Mouse (Mus musculus) limb, embryonic 14.5 days (tissue): ENCODE measurements at regions not wholly inside any gene's neighbourhood (a gene's known extent, or its start where the extent isn't known, plus 50 kb on each side); places are given as distances from the start of the nearest gene placed in this dataset.

ENCODE experiments used
- ATAC-seq: fragments of 200-750 bp; cut with Nextera tagmentation; 2 replicates; pipeline ENCODE4 v1.8.0; 2017; ENCODE audit warnings: low read depth, moderate number of reproducible peaks, moderate TSS enrichment; ENCODE audit not compliant: low FRiP score
- DNase-seq: peaks from one replicate; pipeline ENCODE4 v3.0.0-alpha.2; 2015; ENCODE audit warnings: low spot score
- H3K27ac ChIP-seq: fragments of 300-500 bp; sonication (generic); replicated peaks from 2 replicates; pipeline ENCODE4 v1.5.1; 2014; ENCODE audit warnings: low read depth, mild to moderate bottlenecking, low read length, moderate library complexity, mixed read lengths
- H3K27me3 ChIP-seq: fragments of 300-500 bp; sonication (generic); 2 replicates; pipeline ENCODE4 v1.6.1; 2014; ENCODE audit warnings: low read length, mixed read lengths; ENCODE audit not compliant: control insufficient read depth, insufficient read depth
- H3K36me3 ChIP-seq: fragments of 300-500 bp; sonication (generic); 2 replicates; pipeline ENCODE4 v1.6.1; 2014; ENCODE audit warnings: mild to moderate bottlenecking, low read length, moderate library complexity, mixed read lengths; ENCODE audit not compliant: control insufficient read depth, insufficient read depth
- H3K4me1 ChIP-seq: fragments of 300-500 bp; sonication (generic); 2 replicates; pipeline ENCODE4 v1.6.1; 2014; ENCODE audit warnings: antibody characterized with exemption, low read length, mixed read lengths; ENCODE audit not compliant: control insufficient read depth, insufficient read depth
- H3K4me2 ChIP-seq: fragments of 300-500 bp; sonication (generic); replicated peaks from 2 replicates; pipeline ENCODE4 v1.6.1; 2014; ENCODE audit warnings: low read depth, mild to moderate bottlenecking, low read length, moderate library complexity; ENCODE audit not compliant: severe bottlenecking
- H3K4me3 ChIP-seq: fragments of 300-500 bp; sonication (generic); replicated peaks from 2 replicates; pipeline ENCODE4 v1.5.1; 2014; ENCODE audit warnings: low read length
- H3K9ac ChIP-seq: fragments of 300-500 bp; sonication (generic); 2 replicates; pipeline ENCODE4 v1.6.1; 2014; ENCODE audit warnings: mild to moderate bottlenecking, low read depth, low read length, moderate library complexity; ENCODE audit not compliant: severe bottlenecking
- H3K9me3 ChIP-seq: fragments of 300-500 bp; sonication (generic); 2 replicates; pipeline ENCODE4 v1.6.1; 2016; ENCODE audit warnings: low read length; ENCODE audit not compliant: control insufficient read depth
- POLR2A ChIP-seq: fragments of 200-500 bp; IDR thresholded peaks from 2 replicates; pipeline ENCODE4 v1.8.0; 2012; ENCODE audit warnings: inconsistent platforms, mild to moderate bottlenecking, moderate library complexity, borderline replicate concordance; ENCODE audit not compliant: insufficient read depth, insufficient read length; ENCODE audit errors: extremely low read depth
- WGBS: fragments of 180-500 bp; shearing (Covaris S2); extraction: QIAGEN DNeasy Blood & Tissue Kit; methylation state at CpG from one replicate; pipeline ENCODE4 v1.1.7; 2014; 5-methylcytosine and 5-hydroxymethylcytosine counted together

- Histone ChIP-seq H3K36me3 (no peaks in the 10 kb centered on the region), H3K9me3 (no peaks in the 10 kb centered on the region), H3K9ac (no peak overlapping the region), H3K4me2 (no peak overlapping the region), H3K27ac (no peak overlapping the region), H3K4me1 (no peaks in the 10 kb centered on the region; the same call in 1 of the 2 replicates), H3K27me3 (no peaks in the 10 kb centered on the region), H3K4me3 (no peak overlapping the region)
- TF ChIP-seq POLR2A, result no peak
- DNase-seq (no peak), ATAC-seq (no peak)
- 31% methylated on average over 7 of the region's 7 CpGs for WGBS
These were observed 77.3 kb upstream of the Spred1 start for GRCm38 (mm10) chr2:117043831-117044230.

DNA sequence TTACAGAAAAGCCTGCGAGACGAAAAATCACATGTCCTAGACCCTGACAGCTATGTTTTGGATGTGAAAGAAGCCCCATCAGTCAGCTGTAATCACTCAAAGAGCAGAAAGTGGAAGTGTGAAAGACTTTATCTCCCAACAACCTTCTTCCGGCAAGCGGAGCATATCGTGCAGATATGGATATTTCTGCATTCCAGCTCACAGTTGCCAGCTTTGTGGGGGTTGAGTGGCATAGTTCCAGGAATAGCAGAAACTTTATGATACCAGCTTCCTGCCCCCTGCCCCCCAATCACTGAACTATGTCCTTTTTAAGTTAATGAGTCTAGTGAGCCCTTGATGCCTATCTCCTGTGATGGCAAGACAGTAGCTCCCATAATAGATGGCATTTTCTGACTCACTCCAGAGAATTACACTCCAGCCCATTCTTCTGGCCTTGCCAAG lies 72.9 kb upstream of the Spred1 start:
- no peak for DNase-seq
- Histone ChIP-seq H3K36me3 (no peaks in the 10 kb centered on the region), H3K9ac (no peak overlapping the region), H3K27me3 (no peaks in the 10 kb centered on the region), H3K4me1 (no peaks in the 10 kb centered on the region; the same call in 1 of the 2 replicates), H3K9me3 (no peaks in the 10 kb centered on the region), H3K27ac (no peak overlapping the region), H3K4me3 (no peak overlapping the region), H3K4me2 (no peak overlapping the region)
- no peak for TF ChIP-seq POLR2A
- ATAC-seq, result no peak
- WGBS, result 62% methylated on average over 5 of the region's 5 CpGs

GRCm38 (mm10) chr2:117050061-117050460 lies 71.1 kb upstream of the Spred1 start:
- Histone ChIP-seq H3K9ac (no peak overlapping the region), H3K27ac (no peak overlapping the region), H3K4me2 (no peak overlapping the region), H3K27me3 (no peaks in the 10 kb centered on the region), H3K4me1 (no peaks in the 10 kb centered on the region), H3K4me3 (no peak overlapping the region), H3K9me3 (no peaks in the 10 kb centered on the region), H3K36me3 (no peaks in the 10 kb centered on the region)
- DNase-seq, result no peak
- no peak for ATAC-seq
- WGBS, result 78% methylated on average over 2 of the region's 2 CpGs
- no peak for TF ChIP-seq POLR2A

- no peak for DNase-seq
- no peaks in the 10 kb centered on the region for H3K36me3 ChIP-seq
- ATAC-seq, result no peak
- no peak overlapping the region for H3K9ac ChIP-seq
- no peak overlapping the region for H3K27ac ChIP-seq
- no peak overlapping the region for H3K4me3 ChIP-seq
- H3K4me2 ChIP-seq, result no peak overlapping the region
- no peak for TF ChIP-seq POLR2A
- 77% methylated on average over 2 of the region's 2 CpGs for WGBS
- H3K4me1 ChIP-seq, result no peaks in the 10 kb centered on the region
- H3K9me3 ChIP-seq, result no peaks in the 10 kb centered on the region
- no peaks in the 10 kb centered on the region for H3K27me3 ChIP-seq
These were observed 57.0 kb upstream of the Spred1 start for GRCm38 (mm10) chr2:117064126-117064525.

- no peak for TF ChIP-seq POLR2A
- WGBS, result 65% methylated on average over 6 of the region's 6 CpGs
- no peak overlapping the region for H3K27ac ChIP-seq
These were observed 50.8 kb upstream of the Spred1 start for GRCm38 (mm10) chr2:117070348-117070747.

GRCm38 (mm10) chr2:117071098-117071497 lies 50.1 kb upstream of the Spred1 start:
- Histone ChIP-seq H3K27ac (no peak overlapping the region), H3K27me3 (no peaks in the 10 kb centered on the region), H3K4me1 (no peaks in the 10 kb centered on the region), H3K36me3 (no peaks in the 10 kb centered on the region), H3K4me2 (no peak overlapping the region), H3K9ac (no peak overlapping the region), H3K4me3 (no peak overlapping the region), H3K9me3 (no peaks in the 10 kb centered on the region)
- DNase-seq, result no peak
- TF ChIP-seq POLR2A, result no peak
- no peak for ATAC-seq

More at GRCm38 (mm10) chr2:117070348-117070747, 50.8 kb upstream of the Spred1 start:
- Histone ChIP-seq H3K27me3 (no peaks in the 10 kb centered on the region), H3K9ac (no peak overlapping the region), H3K9me3 (no peaks in the 10 kb centered on the region), H3K4me1 (no peaks in the 10 kb centered on the region), H3K4me2 (no peak overlapping the region), H3K36me3 (no peaks in the 10 kb centered on the region), H3K4me3 (no peak overlapping the region)
- no peak for ATAC-seq
- DNase-seq, result no peak
